Mouse (Mus musculus): ENCODE data around the gene Trmt5. TPM values are rescaled to one million over a fixed set of nuclear protein-coding genes. Genes with fewer than 3 reads are reported as not detected.

Gene Trmt5
- polyA plus RNA-seq, 1 experiment from 2014 or later: 18.7 TPM

GRCm38 (mm10) chr12:73266597-73266996 is 19.9 kb downstream of the Trmt5 start:
- Histone ChIP-seq H3K4me1 (no peaks in the 10 kb centered on the region), H3K27ac (no peak overlapping the region), H3K9me3 (replicated peaks) (peaks cover 6% of the 10 kb centered on the region), H3K4me3 (no peak overlapping the region), H3K4me2 (replicated peaks) (no peak overlapping the region), H3K36me3 (no peaks in the 10 kb centered on the region), H3K9ac (no peak overlapping the region), H3K27me3 (no peaks in the 10 kb centered on the region)
- no peak for ATAC-seq (ENCODE audit: low FRiP score)
- whole genome bisulfite sequencing: 82% methylated on average over 1 of the region's 1 CpGs

- no peak for ATAC-seq (ENCODE audit: low FRiP score)
- Histone ChIP-seq H3K27ac (no peak overlapping the region), H3K36me3 (no peaks in the 10 kb centered on the region), H3K4me2 (replicated peaks) (no peak overlapping the region), H3K9me3 (replicated peaks) (peaks cover 6% of the 10 kb centered on the region), H3K27me3 (no peaks in the 10 kb centered on the region), H3K4me1 (no peaks in the 10 kb centered on the region), H3K9ac (no peak overlapping the region), H3K4me3 (no peak overlapping the region)
- WGBS: 76% methylated on average over 3 of the region's 3 CpGs
Measured at GRCm38 (mm10) chr12:73265381-73265978, 21.0 kb downstream of the Trmt5 start.

GRCm38 (mm10) chr12:73260339-73260738 is 26.2 kb downstream of the Trmt5 start:
- WGBS: 97% methylated on average over 1 of the region's 1 CpGs
- H3K4me1 ChIP-seq: no peaks in the 10 kb centered on the region
- no peak overlapping the region for H3K9ac ChIP-seq
- no peaks in the 10 kb centered on the region for H3K27me3 ChIP-seq
- H3K4me2 ChIP-seq (replicated peaks): no peak overlapping the region
- no peak overlapping the region for H3K27ac ChIP-seq
- H3K36me3 ChIP-seq: 0 out of 2 replicates have a peak, but pooled peaks cover 3% of the 10 kb centered on the region
- no peak for ATAC-seq (ENCODE audit: low FRiP score)
- H3K4me3 ChIP-seq: no peak overlapping the region
- H3K9me3 ChIP-seq (replicated peaks): peaks cover 6% of the 10 kb centered on the region

- Histone ChIP-seq H3K9ac (no peak overlapping the region), H3K4me3 (no peak overlapping the region), H3K4me2 (replicated peaks) (no peak overlapping the region), H3K4me1 (no peaks in the 10 kb centered on the region), H3K27me3 (no peaks in the 10 kb centered on the region), H3K36me3 (0 out of 2 replicates have a peak, but pooled peaks cover 3% of the 10 kb centered on the region), H3K9me3 (replicated peaks) (peaks cover 6% of the 10 kb centered on the region), H3K27ac (no peak overlapping the region)
- no peak for ATAC-seq (ENCODE audit: low FRiP score)
- 94% methylated on average over 6 of the region's 6 CpGs for WGBS
Measured at GRCm38 (mm10) chr12:73259269-73259668, 27.2 kb downstream of the Trmt5 start.

GRCm38 (mm10) chr12:73255006-73255405 is 31.5 kb downstream of the Trmt5 start:
- no peak overlapping the region for H3K4me2 ChIP-seq (replicated peaks)
- no peak overlapping the region for H3K9ac ChIP-seq
- H3K27ac ChIP-seq: no peak overlapping the region
- no peak for ATAC-seq (ENCODE audit: low FRiP score)
- H3K27me3 ChIP-seq: no peaks in the 10 kb centered on the region
- 59% methylated on average over 2 of the region's 2 CpGs for WGBS
- no peaks in the 10 kb centered on the region for H3K9me3 ChIP-seq (replicated peaks)
- H3K4me3 ChIP-seq: no peak overlapping the region
- no peaks in the 10 kb centered on the region for H3K36me3 ChIP-seq
- H3K4me1 ChIP-seq: no peaks in the 10 kb centered on the region

- H3K4me2 ChIP-seq (replicated peaks): no peak overlapping the region
- H3K9ac ChIP-seq: no peak overlapping the region
- no peaks in the 10 kb centered on the region for H3K36me3 ChIP-seq
- no peak for ATAC-seq (ENCODE audit: low FRiP score)
- peaks cover 6% of the 10 kb centered on the region; the same call in 1 of the 2 replicates for H3K4me1 ChIP-seq
- no peaks in the 10 kb centered on the region for H3K9me3 ChIP-seq (replicated peaks)
- no peaks in the 10 kb centered on the region for H3K27me3 ChIP-seq
- H3K27ac ChIP-seq: no peak overlapping the region
- no peak overlapping the region for H3K4me3 ChIP-seq
- WGBS: 84% methylated on average over 5 of the region's 5 CpGs
Measured at GRCm38 (mm10) chr12:73245687-73246086, 40.8 kb downstream of the Trmt5 start.

- Histone ChIP-seq H3K4me3 (no peak overlapping the region), H3K4me2 (replicated peaks) (no peak overlapping the region), H3K27me3 (no peaks in the 10 kb centered on the region), H3K9ac (no peak overlapping the region), H3K4me1 (peaks cover 6% of the 10 kb centered on the region; the same call in 1 of the 2 replicates), H3K9me3 (replicated peaks) (no peaks in the 10 kb centered on the region), H3K36me3 (no peaks in the 10 kb centered on the region), H3K27ac (no peak overlapping the region)
- ATAC-seq (ENCODE audit: low FRiP score): peak; percentile 77
- whole genome bisulfite sequencing: 43% methylated on average over 10 of the region's 10 CpGs
Measured at GRCm38 (mm10) chr12:73241960-73242359, 44.5 kb downstream of the Trmt5 start.

GRCm38 (mm10) chr12:73232586-73232985 is 53.9 kb downstream of the Trmt5 start:
- ATAC-seq (ENCODE audit: low FRiP score): no peak
- Histone ChIP-seq H3K4me2 (replicated peaks) (no peak overlapping the region), H3K9me3 (replicated peaks) (no peaks in the 10 kb centered on the region), H3K27ac (no peak overlapping the region), H3K36me3 (no peaks in the 10 kb centered on the region), H3K9ac (no peak overlapping the region), H3K4me1 (no peaks in the 10 kb centered on the region), H3K27me3 (no peaks in the 10 kb centered on the region), H3K4me3 (no peak overlapping the region)
- 87% methylated on average over 2 of the region's 2 CpGs for WGBS

- no peak overlapping the region for H3K27ac ChIP-seq
- no peak for ATAC-seq (ENCODE audit: low FRiP score)
- H3K4me3 ChIP-seq: no peak overlapping the region
- H3K9me3 ChIP-seq (replicated peaks): no peaks in the 10 kb centered on the region
- no peaks in the 10 kb centered on the region for H3K27me3 ChIP-seq
- H3K36me3 ChIP-seq: no peaks in the 10 kb centered on the region
- H3K9ac ChIP-seq: no peak overlapping the region
- no peaks in the 10 kb centered on the region for H3K4me1 ChIP-seq
- H3K4me2 ChIP-seq (replicated peaks): no peak overlapping the region
Measured at GRCm38 (mm10) chr12:73231552-73231951, 55.0 kb downstream of the Trmt5 start.

GRCm38 (mm10) chr12:73230196-73230595 is 56.3 kb downstream of the Trmt5 start:
- Histone ChIP-seq H3K4me3 (no peak overlapping the region), H3K4me1 (no peaks in the 10 kb centered on the region), H3K4me2 (replicated peaks) (no peak overlapping the region), H3K27ac (no peak overlapping the region), H3K9ac (no peak overlapping the region), H3K9me3 (replicated peaks) (no peaks in the 10 kb centered on the region), H3K27me3 (no peaks in the 10 kb centered on the region), H3K36me3 (no peaks in the 10 kb centered on the region)
- no peak for ATAC-seq (ENCODE audit: low FRiP score)

Other genes with a start within 250 kb of the Trmt5 start
- 36.0 and 36.9 TPM in 2 replicates for gene Six1, start 232.8 kb downstream of the Trmt5 start, polyA plus RNA-seq (2016; fragmentation: Nextera tagmentation; extraction: Ambion mirVana)
- 6.0 and 6.4 TPM in 2 replicates for gene Six4, start 173.3 kb downstream of the Trmt5 start, polyA plus RNA-seq (2016; fragmentation: Nextera tagmentation; extraction: Ambion mirVana)
- gene Mnat1, start 163.0 kb downstream of the Trmt5 start, polyA plus RNA-seq (2016; fragmentation: Nextera tagmentation; extraction: Ambion mirVana): 26.4 and 27.5 TPM in 2 replicates
- 12.1 and 12.6 TPM in 2 replicates for gene Slc38a6, start 69 bp upstream of the Trmt5 start, polyA plus RNA-seq (2016; fragmentation: Nextera tagmentation; extraction: Ambion mirVana)